13 mouse cellular contexts compared by ENCODE assay signal in genomic region chr17:27304842-27305241, GRCm38 (mm10).
DNase-seq lines count a peak whose midpoint lies in the region; ATAC-seq and TF ChIP-seq lines count a peak whose summit lies in the region.
"Had no signal": no experiment of that assay in that cellular context is flagged by ENCODE, and none has a peak within 500 bp of the region (broad histone marks: within the 10 kb centered on the region; RNA-seq: fewer than 3 reads in every experiment).

No protein-coding gene starts in this region.

- in situ Hi-C loops in ES-E14 (cut with MboI; ENCODE audit: low sequenced_read_pairs in 2 of 2, unreplicated experiment in 2 of 2), result no loop called here

- H3K4me1 ChIP-seq in ES-E14 (ENCODE audit: control insufficient read depth in 2 of 2, insufficient read depth in 2 of 2, low read length in 2 of 2, poor library complexity in 1 of 2), result no peaks in the 10 kb centered on the region
- H3K4me1 ChIP-seq in embryonic facial prominence, embryonic 13.5 days, result peaks cover 10% of the 10 kb centered on the region
- no peaks in the 10 kb centered on the region for H3K4me1 ChIP-seq in heart, adult 2 months (ENCODE audit: control insufficient read depth, insufficient read depth, low read length)
- H3K4me1 ChIP-seq: liver, embryonic 15.5 days had no signal

- no peaks in the 10 kb centered on the region; the same call in 1 of the 2 replicates for H3K9me3 ChIP-seq in ES-E14 (ENCODE audit: control insufficient read depth, insufficient read depth, low read depth, low read length)
- no peaks in the 10 kb centered on the region for H3K9me3 ChIP-seq in embryonic facial prominence, embryonic 13.5 days
- H3K9me3 ChIP-seq: heart, embryonic 10.5 days; liver, embryonic 15.5 days had no signal

- no peak for ATAC-seq in embryonic facial prominence, embryonic 13.5 days (ENCODE audit: insufficient number of reproducible peaks, insufficient read depth, low FRiP score, low TSS enrichment, low read depth)

- H3K27me3 ChIP-seq in embryonic facial prominence, embryonic 13.5 days, result no peaks in the 10 kb centered on the region
- no peaks in the 10 kb centered on the region for H3K27me3 ChIP-seq in heart, adult 2 months (ENCODE audit: control insufficient read depth, insufficient read depth, low read length)
- H3K27me3 ChIP-seq: liver, embryonic 15.5 days had no signal

- TF ChIP-seq EP300 in heart, adult 2 months (IDR thresholded peaks at IDR 0.05; ENCODE audit: insufficient read depth, low read depth, low read length), result no peak

- H3K4me3 ChIP-seq in gastrocnemius, adult 2 months, result peak overlapping the region; percentile 27
- no peak overlapping the region for H3K4me3 ChIP-seq in ES-E14 (ENCODE audit: insufficient read depth in 1 of 2, low read depth in 1 of 2, low read length in 2 of 2, poor library complexity in 1 of 2, severe bottlenecking in 1 of 2)
- H3K4me3 ChIP-seq in embryonic facial prominence, embryonic 13.5 days, result no peak overlapping the region
- H3K4me3 ChIP-seq in heart, adult 2 months, result no peak overlapping the region
- H3K4me3 ChIP-seq: heart, embryonic 10.5 days; liver, embryonic 15.5 days had no signal

- 43% methylated on average over 3 of the region's 3 CpGs for WGBS in embryonic facial prominence, embryonic 13.5 days
- 55% methylated on average over 3 of the region's 3 CpGs for WGBS in heart, adult 2 months

- peak; percentile 34 for DNase-seq in gastrocnemius, adult 2 months
- DNase-seq in gastrocnemius, adult 8-10 months (ENCODE audit: low spot score in 2 of 2), result no peak
- no peak for DNase-seq in ES-E14 (ENCODE audit: low read depth, low spot score)
- DNase-seq in kidney, adult 9 months, result peak; percentile 59
- DNase-seq in lung, postnatal 4 days, result no peak
- no peak for DNase-seq in heart, postnatal 10 days
- no peak for DNase-seq in heart, adult 2 months
- DNase-seq: B cell, adult 2 months; right cerebral cortex, adult 18-20 months; thymus, postnatal 25 days had no signal

- no peak overlapping the region for H3K27ac ChIP-seq in gastrocnemius, adult 2 months
- no peak overlapping the region for H3K27ac ChIP-seq in ES-E14 (ENCODE audit: insufficient read depth, low read depth, low read length, poor library complexity, severe bottlenecking)
- peak overlapping the region; percentile 16; the same call in 1 of the 2 replicates for H3K27ac ChIP-seq in embryonic facial prominence, embryonic 13.5 days
- H3K27ac ChIP-seq in heart, adult 2 months, result no peak overlapping the region
- H3K27ac ChIP-seq: heart, embryonic 10.5 days; liver, embryonic 15.5 days had no signal

- intact Hi-C loops in gastrocnemius, adult 2 months (cut with DNase I), result no loop called here
- intact Hi-C loops in heart, postnatal 10 days (cut with DNase I), result no loop called here
- intact Hi-C loops in heart, adult 2 months (cut with DNase I), result no loop called here

- no peak for TF ChIP-seq CTCF in gastrocnemius, adult 2 months (IDR thresholded peaks at IDR 0.05)
- TF ChIP-seq CTCF in heart, adult 2 months (IDR thresholded peaks at IDR 0.05), result no peak

- H3K36me3 ChIP-seq in ES-E14 (ENCODE audit: control insufficient read depth, insufficient read depth, low read length, poor library complexity, severe bottlenecking), result no peaks in the 10 kb centered on the region
- H3K36me3 ChIP-seq in embryonic facial prominence, embryonic 13.5 days, result no peaks in the 10 kb centered on the region
- no peaks in the 10 kb centered on the region for H3K36me3 ChIP-seq in heart, adult 2 months (ENCODE audit: control insufficient read depth, insufficient read depth, low read length)
- H3K36me3 ChIP-seq: heart, embryonic 10.5 days; liver, embryonic 15.5 days had no signal

- H3K79me2 ChIP-seq in heart, adult 2 months (replicated peaks; ENCODE audit: control insufficient read depth, insufficient read depth, low read length), result no peaks in the 10 kb centered on the region

- no peak for TF ChIP-seq POLR2A in heart, adult 2 months (IDR thresholded peaks at IDR 0.05; ENCODE audit: insufficient read depth, low read depth, low read length)

- peak overlapping the region; percentile 31 for H3K4me2 ChIP-seq in embryonic facial prominence, embryonic 13.5 days
- H3K4me2 ChIP-seq: liver, embryonic 15.5 days had no signal

- H3K9ac ChIP-seq in ES-E14 (ENCODE audit: insufficient read depth, low read depth, low read length, poor library complexity, severe bottlenecking), result no peak overlapping the region
- H3K9ac ChIP-seq in embryonic facial prominence, embryonic 13.5 days, result no peak overlapping the region; the same call in 1 of the 2 replicates
- H3K9ac ChIP-seq in heart, adult 2 months (ENCODE audit: low read depth, low read length), result no peak overlapping the region
- H3K9ac ChIP-seq: liver, embryonic 15.5 days had no signal

TF ChIP-seq in ES-E14, 5 proteins besides CTCF, POLR2A, EP300 and RAD21:
- TF ChIP-seq CHD2 (IDR thresholded peaks at IDR 0.05; ENCODE audit: low read depth, low read length) (no peak), HCFC1 (IDR thresholded peaks at IDR 0.05; ENCODE audit: borderline replicate concordance, insufficient read depth, low read length) (peak; percentile 79)

Comparison
In these comparisons a context has a peak if more than half of its experiments do, and no peak if none do; other contexts are left out.
1. DNase-seq: peak in gastrocnemius, adult 2 months (single experiment) and kidney, adult 9 months (single experiment); none in gastrocnemius, adult 8-10 months (0 of 2), ES-E14 (single experiment), lung, postnatal 4 days (0 of 2), heart, postnatal 10 days (0 of 2) and heart, adult 2 months (0 of 2).